ENCODE assay signal across 26 mouse cellular contexts in genomic region chr15:49613865-49614264, GRCm38 (mm10).
DNase-seq lines count a peak whose midpoint lies in the region; ATAC-seq and TF ChIP-seq lines count a peak whose summit lies in the region.
"Had no signal": no experiment of that assay in that cellular context is flagged by ENCODE, and none has a peak within 500 bp of the region (broad histone marks: within the 10 kb centered on the region; RNA-seq: fewer than 3 reads in every experiment).

No protein-coding gene starts in this region.

- H3K9ac ChIP-seq in forebrain, embryonic 16.5 days (replicated peaks; ENCODE audit: low read depth, low read length) = no peak overlapping the region
- no peak overlapping the region for H3K9ac ChIP-seq in forebrain, embryonic 12.5 days
- H3K9ac ChIP-seq in lung, embryonic 14.5 days = no peak overlapping the region
- H3K9ac ChIP-seq in hindbrain, embryonic 16.5 days (ENCODE audit: low read depth, low read length) = no peak overlapping the region
- H3K9ac ChIP-seq: embryonic facial prominence, embryonic 12.5 days; heart, embryonic 13.5 days; hindbrain, embryonic 12.5 days; hindbrain, embryonic 15.5 days had no signal

- peak; percentile 50; the same call in 1 of the 2 replicates for ATAC-seq in forebrain, embryonic 16.5 days
- ATAC-seq in forebrain, embryonic 12.5 days (ENCODE audit: low FRiP score) = no peak
- no peak for ATAC-seq in lung, embryonic 14.5 days (ENCODE audit: insufficient read depth)
- ATAC-seq in hindbrain, embryonic 16.5 days = no peak
- ATAC-seq: CD4-positive, CD25-positive, alpha-beta regulatory T cell, adult 4 months; inflammation-experienced regulatory T-cells, adult 6 months; intestine, embryonic 16.5 days had no signal

- no peak overlapping the region for H3K4me3 ChIP-seq in forebrain, embryonic 16.5 days (replicated peaks; ENCODE audit: low read length)
- no peak overlapping the region for H3K4me3 ChIP-seq in forebrain, embryonic 12.5 days (replicated peaks)
- H3K4me3 ChIP-seq in lung, embryonic 14.5 days (ENCODE audit: low read depth, low read length) = no peak overlapping the region
- H3K4me3 ChIP-seq in hindbrain, embryonic 16.5 days (ENCODE audit: low read length) = no peak overlapping the region
- H3K4me3 ChIP-seq: embryonic facial prominence, embryonic 12.5 days; erythroblast, embryonic 14.5 days; heart, adult 2 months; heart, embryonic 10.5 days; heart, embryonic 13.5 days; hindbrain, embryonic 12.5 days; hindbrain, embryonic 15.5 days had no signal

- no peaks in the 10 kb centered on the region for H3K27me3 ChIP-seq in forebrain, embryonic 16.5 days (replicated peaks; ENCODE audit: control insufficient read depth, insufficient read depth, low read length)
- no peaks in the 10 kb centered on the region for H3K27me3 ChIP-seq in forebrain, embryonic 12.5 days
- no peaks in the 10 kb centered on the region for H3K27me3 ChIP-seq in lung, embryonic 14.5 days (ENCODE audit: insufficient read depth, low read length)
- H3K27me3 ChIP-seq in hindbrain, embryonic 16.5 days (replicated peaks; ENCODE audit: control insufficient read depth, insufficient read depth, low read length) = no peaks in the 10 kb centered on the region
- H3K27me3 ChIP-seq: embryonic facial prominence, embryonic 12.5 days; heart, embryonic 13.5 days; hindbrain, embryonic 12.5 days; hindbrain, embryonic 15.5 days had no signal

- no peaks in the 10 kb centered on the region for H3K9me3 ChIP-seq in forebrain, embryonic 16.5 days (ENCODE audit: control insufficient read depth, low read length)
- H3K9me3 ChIP-seq in forebrain, embryonic 12.5 days = no peaks in the 10 kb centered on the region
- H3K9me3 ChIP-seq in lung, embryonic 14.5 days (ENCODE audit: low read depth, low read length) = no peaks in the 10 kb centered on the region
- H3K9me3 ChIP-seq in hindbrain, embryonic 16.5 days (ENCODE audit: control insufficient read depth, low read length) = no peaks in the 10 kb centered on the region
- H3K9me3 ChIP-seq: embryonic facial prominence, embryonic 12.5 days; heart, embryonic 10.5 days; heart, embryonic 13.5 days; hindbrain, embryonic 12.5 days; hindbrain, embryonic 15.5 days had no signal

- no peaks in the 10 kb centered on the region for H3K4me1 ChIP-seq in forebrain, embryonic 16.5 days (replicated peaks; ENCODE audit: control insufficient read depth, insufficient read depth, low read length)
- no peaks in the 10 kb centered on the region for H3K4me1 ChIP-seq in forebrain, embryonic 12.5 days
- H3K4me1 ChIP-seq in lung, embryonic 14.5 days (ENCODE audit: insufficient read depth) = no peaks in the 10 kb centered on the region
- no peaks in the 10 kb centered on the region for H3K4me1 ChIP-seq in hindbrain, embryonic 16.5 days (ENCODE audit: control insufficient read depth, insufficient read depth, low read depth, low read length)
- H3K4me1 ChIP-seq: embryonic facial prominence, embryonic 12.5 days; heart, embryonic 10.5 days; heart, embryonic 13.5 days; hindbrain, embryonic 12.5 days; hindbrain, embryonic 15.5 days had no signal

- DNase-seq in lung, embryonic 14.5 days = peak; percentile 70
- no peak for DNase-seq in lung, postnatal 25 days (ENCODE audit: low spot score)
- peak; percentile 1 for DNase-seq in retina, embryonic 14.5 days (ENCODE audit: low spot score)
- no peak for DNase-seq in retina, postnatal 1 day
- DNase-seq: adrenal gland, adult 2 months; adrenal gland, postnatal 14 days; cerebellum, adult 18-20 months; cerebellum, adult 9-10 months; cerebellum, postnatal 14 days; gastrocnemius, postnatal 25 days; heart, adult 2 months; heart, postnatal 14 days; heart, postnatal 4 days; kidney, adult 18-20 months had no signal

- no peaks in the 10 kb centered on the region for H3K36me3 ChIP-seq in forebrain, embryonic 16.5 days (ENCODE audit: control insufficient read depth, insufficient read depth)
- no peaks in the 10 kb centered on the region for H3K36me3 ChIP-seq in forebrain, embryonic 12.5 days (replicated peaks)
- H3K36me3 ChIP-seq in lung, embryonic 14.5 days (ENCODE audit: insufficient read depth) = no peaks in the 10 kb centered on the region
- H3K36me3 ChIP-seq in hindbrain, embryonic 16.5 days (ENCODE audit: control insufficient read depth, insufficient read depth, low read length) = no peaks in the 10 kb centered on the region
- H3K36me3 ChIP-seq: embryonic facial prominence, embryonic 12.5 days; heart, embryonic 10.5 days; heart, embryonic 13.5 days; hindbrain, embryonic 12.5 days; hindbrain, embryonic 15.5 days had no signal

- H3K27ac ChIP-seq in forebrain, embryonic 16.5 days (ENCODE audit: low read length) = no peak overlapping the region
- H3K27ac ChIP-seq in forebrain, embryonic 12.5 days = no peak overlapping the region
- no peak overlapping the region for H3K27ac ChIP-seq in lung, embryonic 14.5 days (ENCODE audit: low read depth)
- H3K27ac ChIP-seq in hindbrain, embryonic 16.5 days (ENCODE audit: low read depth, low read length) = no peak overlapping the region
- H3K27ac ChIP-seq: embryonic facial prominence, embryonic 12.5 days; heart, adult 2 months; heart, embryonic 10.5 days; heart, embryonic 13.5 days; hindbrain, embryonic 12.5 days; hindbrain, embryonic 15.5 days had no signal

- no peak overlapping the region for H3K4me2 ChIP-seq in forebrain, embryonic 16.5 days (ENCODE audit: low read length)
- H3K4me2 ChIP-seq in forebrain, embryonic 12.5 days = no peak overlapping the region
- H3K4me2 ChIP-seq in lung, embryonic 14.5 days = no peak overlapping the region
- H3K4me2 ChIP-seq in hindbrain, embryonic 16.5 days (ENCODE audit: low read length) = no peak overlapping the region
- H3K4me2 ChIP-seq: embryonic facial prominence, embryonic 12.5 days; heart, embryonic 13.5 days; hindbrain, embryonic 12.5 days; hindbrain, embryonic 15.5 days had no signal

- TF ChIP-seq CTCF in lung, embryonic 14.5 days (IDR thresholded peaks at IDR 0.05; ENCODE audit: low read depth) = no peak

- 74% methylated on average over 4 of the region's 4 CpGs for WGBS in forebrain, embryonic 16.5 days
- WGBS in forebrain, embryonic 12.5 days = 80% methylated on average over 4 of the region's 4 CpGs
- WGBS in lung, embryonic 14.5 days = 30% methylated on average over 4 of the region's 4 CpGs
- WGBS in hindbrain, embryonic 16.5 days = 64% methylated on average over 4 of the region's 4 CpGs

Comparison
In these comparisons a context has a peak if more than half of its experiments do, and no peak if none do; other contexts are left out.
1. DNase-seq: peak in lung, embryonic 14.5 days (single experiment) and retina, embryonic 14.5 days (single experiment); none in lung, postnatal 25 days (single experiment) and retina, postnatal 1 day (single experiment).